Mouse (Mus musculus) embryonic fibroblast, embryonic 13.5 days (primary cell): ENCODE results near the gene Stab1.

Source experiments
- CTCF ChIP-seq: IDR thresholded peaks from 2 replicates; pipeline ENCODE4 v1.5.1; 2011; ENCODE audit warnings: mild to moderate bottlenecking, control low read depth, low read length, moderate library complexity, borderline replicate concordance; ENCODE audit not compliant: insufficient read depth
- POLR2A ChIP-seq: IDR thresholded peaks from 2 replicates; pipeline ENCODE4 v1.6.1; 2011; ENCODE audit warnings: low read depth, mild to moderate bottlenecking, control low read depth, low read length, moderate library complexity

DNA sequence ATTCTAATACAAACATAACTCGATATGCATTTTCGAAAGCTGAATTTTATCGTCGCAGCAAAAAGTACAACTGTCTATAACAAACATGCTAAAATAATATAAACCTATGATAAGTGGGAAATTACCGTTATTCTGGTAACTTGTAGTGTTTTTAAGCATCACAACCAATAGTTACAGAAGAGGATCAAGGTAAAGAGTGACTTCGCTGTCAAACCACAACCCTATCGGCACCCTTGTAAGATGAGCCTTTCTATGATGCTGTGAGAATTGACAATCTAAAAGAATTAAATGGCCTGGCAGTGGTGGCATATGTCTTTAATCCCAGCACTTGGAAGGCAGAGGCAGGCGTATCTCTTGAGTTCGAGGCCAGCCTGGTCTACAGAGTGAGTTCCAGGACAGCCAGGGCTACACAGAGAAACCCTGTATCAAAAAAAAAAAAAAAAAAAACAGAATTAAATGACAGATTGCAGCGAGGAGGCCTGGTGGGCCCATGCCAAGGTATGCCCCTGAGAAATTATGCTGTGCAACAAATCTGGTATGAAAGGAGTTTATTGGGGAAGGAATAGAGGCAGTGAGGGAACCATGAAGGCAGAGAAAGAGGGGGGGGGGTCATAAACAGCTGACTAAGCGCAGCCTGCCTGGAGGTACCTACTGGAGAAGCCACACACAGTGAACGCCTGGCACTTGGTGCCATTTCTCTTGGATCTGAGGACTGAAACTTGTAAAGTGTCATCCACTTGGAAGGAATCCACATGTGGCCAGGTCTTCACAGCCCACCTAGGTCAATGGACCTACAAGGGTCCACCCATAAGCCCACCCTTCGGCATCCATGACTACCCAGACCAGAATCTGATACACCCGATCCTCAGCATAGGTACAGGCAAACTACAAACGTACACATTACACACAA lies 38.9 kb downstream of the Stab1 start:
- TF ChIP-seq CTCF (no peak), POLR2A (no peak; the same call in 1 of the 2 replicates)
